Mouse (Mus musculus) adipose tissue, adult 10 weeks (tissue): ENCODE measurements around the gene Gm3500. TPM values are rescaled to one million over a fixed set of nuclear protein-coding genes. Genes with fewer than 3 reads are reported as not detected.

Experiments used
- polyA plus RNA-seq: library from polyadenylated mRNA; stranded (reverse); fragments of 350-450 nt; fragmentation: Illumina TruSeq; extraction: RNeasy Lipid Tissue Mini Kit (QIAGEN cat#74804); gene quantifications from one replicate; pipeline ENCODE4 v1.2.3, GENCODE M21; 2014; ENCODE audit warnings: low read depth, low replicate concordance

Gene Gm3500
- not detected for polyA plus RNA-seq

GRCm38 (mm10) chr14:5388949-5389348 is at the start of gene Gm3500:
Gene Gm3500 (minus strand): TSS chr14:5389049.

DNA sequence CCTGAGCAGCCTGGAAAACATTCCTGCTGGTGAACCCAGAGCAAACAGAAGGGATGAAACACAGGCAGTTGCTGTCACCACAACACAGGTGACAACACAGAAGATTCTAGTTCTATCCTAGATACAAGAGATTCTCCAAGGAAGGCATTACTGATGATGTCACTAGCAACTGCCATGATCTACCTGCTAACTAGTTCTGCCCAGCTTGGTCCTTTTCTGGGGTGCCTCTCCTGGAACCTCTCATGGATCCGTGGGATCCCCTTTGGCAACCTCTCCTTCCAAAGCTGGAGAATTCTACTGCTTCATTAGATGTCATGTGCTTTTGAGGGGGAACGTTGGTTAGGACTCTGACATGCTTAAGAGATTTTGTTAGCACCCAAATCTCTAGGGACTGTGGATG is 54.0 kb downstream of the Gm3500 start, which contains the start of gene Gm3542:
Gene Gm3542, minus strand, starts transcription at position 101 of the 400 bp plus-strand sequence.

Other genes starting within 250 kb of the Gm3500 start
- not detected for gene Gm3317, start 224.5 kb downstream of the Gm3500 start, polyA plus RNA-seq
- not detected for gene Gm8271, start 203.3 kb downstream of the Gm3500 start, polyA plus RNA-seq
- not detected for gene Gm3526, start 128.5 kb downstream of the Gm3500 start, polyA plus RNA-seq
- not detected for gene Gm3542, start 54.1 kb downstream of the Gm3500 start, polyA plus RNA-seq
- 0.31 TPM for gene Gm3194, start 66.4 kb upstream of the Gm3500 start, polyA plus RNA-seq
- not detected for gene Gm8246, start 88.8 kb upstream of the Gm3500 start, polyA plus RNA-seq
- not detected for gene Gm3187, start 95.2 kb upstream of the Gm3500 start, polyA plus RNA-seq
- not detected for gene Gm3488, start 112.6 kb upstream of the Gm3500 start, polyA plus RNA-seq
- gene Gm3532, start 149.4 kb upstream of the Gm3500 start, polyA plus RNA-seq = not detected
- not detected for gene Gm8265, start 244.0 kb upstream of the Gm3500 start, polyA plus RNA-seq